Mouse (Mus musculus) brain, embryonic 18.5 days (tissue): ENCODE results near the gene Tomm6.
"Not testable (repeated sequence)": the region's sequence is repeated elsewhere in the genome, so short reads cannot be mapped to it uniquely, and the experiment has no call there.

Experiments used
- DNase-seq: peaks from one replicate; pipeline ENCODE4 v3.0.0-alpha.2; 2012; ENCODE audit warnings: low read depth, low spot score

Gene Tomm6

DNA sequence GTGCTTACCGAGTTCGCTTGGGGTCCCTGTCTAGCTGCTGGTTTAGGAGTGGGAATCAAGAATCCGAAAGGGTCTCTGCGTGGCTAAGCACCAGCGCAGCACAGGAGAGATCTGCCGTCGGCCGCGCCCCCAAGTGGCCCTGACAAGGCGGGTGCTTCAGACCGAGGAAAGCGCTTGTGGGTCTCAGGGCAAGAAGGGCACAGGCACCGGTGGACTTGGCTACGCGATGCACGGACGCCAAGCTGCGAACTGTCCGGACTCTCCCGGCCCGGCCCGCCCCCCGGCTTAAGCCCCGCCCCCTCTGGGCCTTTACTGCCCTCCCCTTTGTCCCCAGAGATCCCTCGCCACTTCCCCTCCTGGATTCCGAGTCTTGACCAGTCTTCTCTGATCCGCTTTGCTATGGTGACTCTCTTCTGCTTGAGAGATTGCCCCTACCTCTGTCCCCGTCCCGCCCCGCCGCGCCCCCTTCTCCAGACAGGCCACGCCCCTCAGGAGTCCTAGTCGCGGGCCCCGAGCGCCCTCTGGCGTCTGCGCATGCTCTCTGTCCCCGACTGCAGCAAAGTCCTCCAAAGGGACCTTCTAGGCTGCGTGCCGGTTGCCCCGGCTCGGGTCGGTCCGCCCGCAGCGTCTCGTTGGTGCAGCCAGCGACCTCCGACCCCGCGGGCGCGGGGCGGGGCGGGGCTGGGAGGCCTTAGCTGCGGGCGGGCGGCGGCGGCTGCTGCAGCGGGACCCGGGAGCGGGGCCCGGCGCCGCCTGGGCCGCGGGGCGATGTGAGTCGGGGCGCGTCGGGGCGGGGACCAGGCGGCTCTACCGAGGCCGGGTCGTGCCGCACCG, 6.5 kb upstream of the Tomm6 start, which contains the start of gene Prickle4:
TSS of gene Prickle4 (minus strand) at position 234 of the 834 bp plus-strand sequence.
- DNase-seq = peak; percentile 81

DNA sequence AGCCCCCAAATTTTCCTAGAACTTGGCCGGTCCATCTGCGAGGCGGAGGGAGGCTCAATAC, 6.1 kb upstream of the Tomm6 start, which contains the start of gene Gm21981:
TSS of gene Gm21981 (minus strand) at position 14 of the 61 bp plus-strand sequence.
- no peak for DNase-seq

DNA sequence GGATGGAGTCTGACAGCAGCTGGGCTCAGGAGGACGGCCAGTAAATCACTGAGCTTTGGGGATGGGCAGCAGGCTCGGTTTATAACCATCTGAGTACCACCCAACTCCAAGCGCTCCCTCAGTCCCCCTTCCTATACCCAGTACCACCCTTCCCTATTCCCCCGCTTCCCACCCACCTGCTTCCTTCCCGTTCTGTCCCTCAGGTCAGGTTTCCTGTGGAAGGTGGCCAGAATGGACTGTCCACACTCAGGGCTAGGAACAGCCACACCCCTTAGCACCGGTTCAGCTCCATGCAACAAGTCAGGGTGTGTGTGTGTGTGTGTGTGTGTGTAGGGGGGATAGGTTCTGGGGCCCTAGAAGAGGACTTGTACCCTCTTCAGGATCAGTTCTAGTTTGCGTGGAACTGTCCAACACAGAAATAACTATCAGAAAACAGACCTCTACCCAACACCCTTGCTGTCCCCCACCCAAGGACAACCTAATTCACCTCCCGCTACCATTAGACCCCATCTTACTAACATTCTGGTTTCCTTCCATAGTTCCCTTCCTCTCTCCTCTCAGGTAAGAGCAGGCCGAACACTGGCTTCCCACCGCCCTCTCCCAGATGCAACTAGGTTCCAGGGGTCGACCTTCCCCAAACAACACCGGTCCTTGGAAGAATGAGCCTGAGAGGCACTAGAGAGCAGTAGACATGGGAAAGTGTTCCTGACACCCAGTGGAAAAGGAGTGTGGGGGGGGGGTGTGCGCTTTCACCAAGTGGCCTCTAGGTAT, 5.7 kb upstream of the Tomm6 start:
- DNase-seq = no peak

DNA sequence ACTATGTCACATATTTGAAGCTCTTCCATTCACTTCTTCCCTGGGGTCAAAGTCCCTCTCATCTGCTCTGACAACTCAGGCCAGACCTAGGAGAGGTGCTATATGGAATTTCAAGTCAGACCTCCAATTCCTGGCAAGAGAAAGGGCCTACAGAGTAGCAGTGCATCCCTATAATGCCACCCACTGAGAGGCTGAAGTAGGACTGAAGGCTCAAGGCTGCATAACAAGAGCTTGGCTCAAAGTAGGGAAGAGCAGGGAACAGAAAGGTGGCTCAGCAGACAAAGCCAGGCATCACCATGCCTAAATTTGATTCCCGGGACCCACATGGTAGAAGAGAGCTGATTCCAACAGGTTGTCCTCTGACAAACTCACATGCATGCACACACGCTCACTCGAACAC, 3.5 kb upstream of the Tomm6 start:
- no peak for DNase-seq

DNA sequence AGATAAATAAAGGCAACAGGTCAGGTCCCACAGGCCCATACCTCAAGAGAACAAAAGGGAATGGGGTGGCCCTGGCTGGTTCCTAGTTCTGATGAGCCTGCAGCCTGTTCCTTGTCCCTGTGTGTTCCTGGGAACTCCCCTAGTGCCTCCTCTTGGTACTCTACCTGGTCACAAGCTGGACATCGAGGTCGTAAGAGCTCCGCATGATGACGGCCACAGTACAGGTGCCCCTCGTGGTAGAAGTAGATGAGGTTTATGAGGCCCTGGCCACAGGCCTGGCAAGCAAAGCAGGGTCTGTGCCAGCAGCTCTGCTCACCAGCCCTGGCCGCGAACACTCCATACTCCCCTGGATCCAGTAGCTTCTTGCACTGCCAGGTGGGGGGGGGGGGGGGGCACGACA, 1.7 kb upstream of the Tomm6 start:
- DNase-seq = no peak

DNA sequence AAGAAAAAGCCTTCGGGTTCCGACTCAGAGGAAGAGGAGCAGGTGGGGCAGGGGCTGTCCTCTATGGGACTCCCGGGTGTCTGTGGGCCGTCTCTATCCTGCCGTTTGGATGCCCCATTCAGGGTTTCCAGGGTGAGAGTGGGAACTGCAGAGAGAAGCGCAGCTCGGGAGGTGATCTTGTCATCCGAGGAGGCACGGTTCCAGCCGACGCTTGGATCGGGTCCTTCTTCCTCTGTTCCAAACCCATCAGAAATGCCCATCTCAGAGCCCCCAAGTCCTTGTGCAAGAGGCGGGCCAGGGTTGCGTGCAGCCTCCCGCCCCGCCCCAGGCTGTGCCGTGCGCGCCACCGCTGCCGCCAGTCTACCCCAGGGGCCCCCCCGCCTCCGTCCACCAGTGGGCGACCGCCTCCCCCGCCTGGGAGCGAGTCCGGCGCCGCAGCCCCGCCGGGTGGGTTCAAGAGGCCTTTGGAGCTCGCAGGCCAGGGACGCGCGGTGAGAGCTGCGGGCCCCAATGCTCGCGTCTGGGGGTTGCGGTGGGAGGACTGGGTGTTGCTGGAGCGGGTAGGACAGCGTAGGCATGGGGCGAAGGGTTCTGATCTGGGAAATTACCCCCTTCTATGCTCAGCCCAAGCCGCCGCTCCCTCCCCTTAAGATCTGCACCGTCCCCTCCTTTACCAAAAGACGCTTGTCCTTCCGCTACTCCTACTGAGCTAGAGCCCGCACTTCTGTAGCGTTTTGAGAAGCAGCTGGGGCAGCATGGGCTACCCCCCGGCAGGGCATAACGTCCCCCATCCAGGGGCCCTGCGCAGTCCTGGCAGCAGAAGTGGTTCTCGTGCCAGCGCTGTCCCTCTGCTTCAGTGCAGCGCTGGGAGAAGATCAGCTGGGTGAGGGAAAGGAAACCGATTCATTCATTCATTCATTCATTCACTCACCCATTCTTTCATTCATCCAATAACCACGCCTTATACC, 706 bp upstream of the Tomm6 start, which contains the start of gene Frs3:
TSS of gene Frs3 (plus strand) at position 423 of the 968 bp plus-strand sequence.
- no peak for DNase-seq

DNA sequence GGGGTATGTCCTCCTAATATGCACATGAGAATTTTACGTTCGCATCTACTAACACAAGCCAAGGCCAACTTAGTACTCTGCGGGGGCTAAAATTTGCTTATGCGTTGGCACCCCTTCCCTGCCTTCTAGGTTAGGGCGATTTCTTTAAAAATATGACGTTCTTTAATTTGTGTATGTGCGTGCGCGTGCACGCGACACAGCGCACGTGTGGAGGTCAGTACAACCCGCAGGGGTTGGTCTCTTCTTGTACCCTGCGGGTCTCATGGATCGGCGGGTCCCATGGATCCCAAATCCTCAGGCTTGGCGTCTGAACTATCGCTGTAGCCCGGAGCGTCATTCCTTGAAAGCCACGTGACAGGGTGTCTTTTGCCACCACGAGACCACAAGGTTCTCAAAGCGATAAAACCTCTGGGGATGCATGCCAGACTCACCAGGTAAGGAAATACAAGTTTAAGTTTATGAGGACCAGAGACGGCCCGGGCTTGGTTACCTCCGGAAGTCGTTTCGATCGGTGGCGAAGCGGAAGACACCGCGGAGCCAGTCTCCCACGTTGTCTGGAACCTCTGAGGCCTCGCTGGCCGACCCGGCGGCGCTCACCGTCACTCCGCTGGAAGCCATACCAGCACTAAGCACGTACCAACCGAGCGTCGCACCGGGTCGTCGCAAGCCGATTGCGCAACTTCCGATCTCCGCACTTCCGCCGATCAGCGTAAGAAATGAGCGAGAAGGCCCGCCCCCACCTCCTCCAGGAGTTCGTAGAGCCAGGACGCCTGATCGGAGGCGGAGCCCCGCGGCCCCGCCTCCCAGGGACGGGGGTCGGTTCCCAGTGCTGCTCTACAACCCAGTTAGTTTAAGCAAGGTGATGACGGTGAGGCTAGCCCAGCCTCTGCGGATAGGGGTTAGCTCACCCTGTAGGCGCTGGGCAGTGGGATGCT, 510 bp downstream of the Tomm6 start:
- peak; percentile 94 for DNase-seq

DNA sequence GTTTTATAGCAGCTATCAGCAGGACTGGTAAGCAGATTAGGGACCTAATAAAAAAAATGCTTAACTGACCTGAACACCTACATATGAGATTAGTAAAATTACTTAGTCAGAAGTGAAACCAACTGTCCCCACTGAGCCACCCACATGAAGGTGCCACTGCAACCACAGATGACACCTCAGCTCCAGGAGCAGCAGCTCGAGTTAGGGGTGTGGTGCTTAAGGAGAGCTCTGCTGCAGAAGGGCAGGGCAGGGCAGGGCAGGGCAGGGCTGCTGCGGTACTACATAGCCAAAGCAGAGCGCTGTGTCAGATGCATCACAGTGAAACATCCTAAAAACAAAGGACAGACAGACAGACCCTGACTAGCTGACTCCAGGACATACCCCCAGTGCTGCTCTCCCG, 5.3 kb downstream of the Tomm6 start:
- DNase-seq = no peak

DNA sequence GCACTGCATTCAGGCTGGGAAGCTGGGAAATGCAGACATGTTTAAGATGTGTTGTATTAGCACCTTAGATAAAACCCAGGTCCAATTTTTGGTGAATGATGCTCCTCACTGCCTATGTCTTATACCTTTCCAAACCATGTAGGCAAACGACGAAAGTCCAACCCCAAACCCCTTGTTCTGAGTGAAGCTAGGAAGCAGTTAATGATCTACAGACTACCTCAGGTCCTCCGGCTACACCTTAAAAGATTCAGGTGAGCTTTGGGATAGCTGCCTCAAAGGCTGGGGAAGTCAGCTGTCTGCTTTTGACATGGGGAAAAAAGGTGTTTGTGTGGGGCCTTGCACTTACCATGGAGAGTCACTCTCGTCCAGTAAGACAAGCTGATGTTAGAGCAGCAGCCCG, 9.5 kb downstream of the Tomm6 start:
- no peak for DNase-seq

DNA sequence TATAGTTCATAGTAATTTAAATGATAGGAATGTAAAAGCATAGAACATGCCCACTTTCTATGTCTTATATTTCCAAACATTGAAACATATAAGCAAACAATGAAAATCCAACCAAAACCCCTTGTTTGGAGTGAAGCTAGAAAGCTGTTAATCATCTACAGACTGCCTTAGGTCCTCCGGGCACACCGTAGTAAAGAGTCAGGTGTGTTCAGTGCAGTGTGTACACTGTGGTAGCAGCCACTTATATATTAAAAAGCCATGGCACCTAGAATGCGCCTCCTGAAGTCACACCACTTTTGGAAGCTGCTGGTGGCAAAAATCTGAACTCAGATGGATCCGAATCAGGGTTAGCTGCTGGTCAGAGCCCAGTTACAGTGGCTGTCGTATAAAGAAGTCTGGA, 9.9 kb downstream of the Tomm6 start:
- DNase-seq = no peak

DNA sequence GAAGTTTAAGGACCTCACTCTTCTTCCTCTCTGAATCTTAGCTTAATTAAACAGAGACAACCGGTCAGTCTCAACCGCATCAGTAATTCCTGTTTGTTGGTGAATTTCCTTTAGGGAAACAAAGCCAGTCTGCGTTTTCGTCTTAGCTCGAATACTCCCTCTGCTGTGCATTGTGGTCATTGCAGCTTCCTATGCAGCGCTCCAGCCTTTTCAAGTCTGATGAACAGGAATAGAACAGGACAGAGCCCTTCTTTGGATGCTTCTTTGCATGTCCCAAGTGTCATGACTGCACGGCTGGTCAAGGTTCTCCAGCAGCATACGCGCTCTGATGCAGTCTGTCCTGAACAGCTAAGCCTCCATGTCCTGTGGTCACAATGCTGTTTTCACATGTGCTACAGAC, 11.6 kb downstream of the Tomm6 start:
- DNase-seq = no peak

DNA sequence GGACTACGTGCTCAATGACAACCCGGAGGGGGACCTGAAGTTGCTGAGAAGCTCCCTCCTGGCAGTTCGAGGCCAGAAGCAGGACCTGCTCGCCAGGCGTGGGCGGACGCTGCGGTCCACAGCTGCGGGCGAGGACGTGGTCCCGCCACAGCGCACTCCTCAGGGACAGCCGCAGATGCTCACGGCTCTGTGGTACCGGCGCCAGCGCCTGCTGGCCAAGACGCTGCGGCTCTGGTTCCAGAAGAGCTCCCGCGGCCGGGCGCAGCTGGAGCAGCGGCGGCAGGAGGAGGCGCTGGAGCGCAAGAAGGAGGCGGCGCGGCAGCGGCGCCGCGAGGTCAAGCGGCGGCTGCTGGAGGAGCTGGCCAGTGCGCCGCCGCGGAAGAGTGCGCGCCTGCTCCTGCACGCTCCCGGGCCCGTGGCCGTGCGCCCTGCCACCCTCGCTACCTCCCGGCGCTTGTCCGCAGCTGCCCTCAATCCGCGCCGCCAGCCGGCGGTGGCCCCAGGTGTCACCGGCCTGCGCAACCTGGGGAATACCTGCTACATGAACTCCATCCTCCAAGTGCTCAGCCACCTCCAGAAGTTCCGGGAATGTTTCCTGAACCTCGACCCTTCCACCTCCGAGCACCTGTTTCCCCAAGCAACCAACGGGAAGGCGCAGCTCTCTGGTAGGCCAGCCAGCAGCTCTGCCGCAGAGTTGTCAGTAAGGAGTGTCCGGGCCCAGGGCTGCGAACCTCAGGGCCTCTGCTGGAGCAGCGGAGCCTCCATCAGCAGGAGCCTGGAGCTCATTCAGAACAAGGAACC, 15.7 kb downstream of the Tomm6 start:
- DNase-seq = no peak

DNA sequence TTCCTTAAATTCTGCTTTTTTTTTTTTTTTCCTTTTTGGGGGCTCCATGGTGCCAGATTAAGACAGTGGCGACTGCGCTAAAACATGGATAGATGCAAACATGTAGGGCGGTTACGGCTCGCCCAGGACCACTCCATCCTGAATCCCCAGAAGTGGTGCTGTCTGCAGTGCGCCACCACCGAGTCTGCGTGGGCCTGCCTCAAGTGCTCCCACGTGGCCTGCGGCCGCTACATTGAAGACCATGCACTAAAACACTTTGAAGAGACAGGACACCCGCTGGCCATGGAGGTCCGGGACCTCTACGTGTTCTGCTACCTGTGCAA, 16.2 kb downstream of the Tomm6 start:
- no peak for DNase-seq

DNA sequence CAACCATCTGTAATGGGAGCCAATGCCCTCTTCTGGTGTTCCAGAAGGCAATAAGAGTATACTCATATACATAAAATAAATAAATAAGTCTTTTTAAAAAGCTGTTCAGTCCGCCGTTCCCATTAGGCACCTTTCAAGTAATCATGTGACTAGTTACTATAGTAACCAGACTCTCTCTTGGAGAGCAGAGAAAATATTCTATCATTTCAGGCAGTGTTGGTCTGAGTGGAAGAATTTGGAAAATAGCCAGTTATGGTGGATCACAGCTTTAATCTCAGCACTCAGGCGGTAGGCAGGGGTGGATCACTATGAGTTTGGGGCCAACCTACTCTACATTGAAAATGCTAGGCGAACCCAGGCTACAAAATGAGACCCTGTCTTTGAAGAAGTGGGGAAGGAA, 19.0 kb downstream of the Tomm6 start:
- DNase-seq = no peak

DNA sequence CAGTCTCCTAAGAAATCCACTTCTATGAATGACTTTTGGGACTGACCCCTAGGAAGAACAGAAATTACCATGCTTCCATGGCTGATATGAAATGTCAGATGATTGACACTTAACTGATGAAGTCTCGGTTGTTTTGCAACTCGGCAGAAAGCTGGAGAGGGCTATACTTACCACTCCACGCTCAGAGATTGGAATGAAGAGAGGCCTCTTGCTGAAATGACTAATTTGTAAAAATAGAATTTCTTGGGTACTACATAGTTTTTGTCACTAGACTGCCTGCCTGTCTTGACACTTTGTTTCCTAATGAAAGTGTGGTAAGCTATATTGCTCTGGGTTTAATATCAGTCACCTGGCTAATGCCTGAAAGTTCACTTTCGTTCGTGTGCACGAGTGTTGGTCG, 23.7 kb downstream of the Tomm6 start:
- DNase-seq = no peak

DNA sequence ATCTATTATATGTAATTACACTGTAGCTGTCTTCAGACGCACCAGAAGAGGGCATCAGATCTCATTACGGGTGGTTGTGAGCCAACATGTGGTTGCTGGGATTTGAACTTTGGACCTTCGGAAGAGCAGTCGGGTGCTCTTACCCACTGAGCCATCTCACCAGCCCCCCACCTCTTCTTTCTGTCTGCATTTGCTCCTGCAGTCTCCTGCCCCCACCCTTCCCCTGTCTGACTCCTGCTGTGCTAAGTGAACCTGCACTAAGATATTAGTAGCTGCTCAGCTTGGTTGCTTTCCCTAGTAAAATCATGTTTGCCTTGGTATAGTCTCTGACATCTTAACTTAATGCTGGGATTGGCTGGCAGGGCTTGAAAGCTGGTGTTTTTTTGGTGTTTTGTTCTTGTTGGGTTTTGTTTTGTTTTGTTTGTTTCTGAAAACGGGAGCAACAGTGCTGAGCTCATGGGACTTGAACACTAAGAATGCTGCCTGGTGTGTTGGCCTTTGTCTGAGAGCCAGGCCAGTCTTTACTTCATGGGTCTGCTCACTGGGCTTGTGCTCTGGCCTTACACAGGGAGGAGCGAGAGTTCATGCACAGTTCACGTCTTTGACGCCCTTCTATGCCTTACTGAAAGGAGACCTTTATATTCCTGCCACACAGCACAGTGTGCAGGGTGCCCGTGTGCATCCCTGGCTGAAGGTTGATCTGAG, 25.0 kb downstream of the Tomm6 start:
- no peak for DNase-seq

DNA sequence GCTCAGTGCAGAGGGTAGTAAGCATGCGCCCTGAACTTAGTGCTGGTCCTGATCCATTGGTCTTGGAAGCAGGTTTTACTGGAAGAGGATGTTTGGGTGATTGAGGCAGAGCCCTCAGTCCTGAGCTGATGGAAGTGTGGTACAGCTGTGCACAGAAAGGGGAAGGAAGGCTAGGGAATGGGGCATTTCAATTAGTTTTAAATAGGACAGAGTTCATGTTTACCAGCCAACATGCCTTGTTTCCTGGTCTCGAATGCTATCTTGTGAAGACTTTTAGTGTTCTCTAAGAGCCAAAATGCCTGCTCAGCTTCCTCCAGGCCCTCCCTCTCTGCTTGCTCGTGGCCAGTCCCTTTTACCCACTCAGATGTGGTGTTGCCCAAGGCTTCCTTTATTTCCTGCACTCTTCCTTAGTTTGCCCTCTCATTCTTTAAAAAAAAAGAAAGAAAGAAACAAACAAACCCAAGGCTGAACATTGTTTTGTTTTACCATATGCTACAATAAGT, 29.4 kb downstream of the Tomm6 start:
- DNase-seq = no peak

DNA sequence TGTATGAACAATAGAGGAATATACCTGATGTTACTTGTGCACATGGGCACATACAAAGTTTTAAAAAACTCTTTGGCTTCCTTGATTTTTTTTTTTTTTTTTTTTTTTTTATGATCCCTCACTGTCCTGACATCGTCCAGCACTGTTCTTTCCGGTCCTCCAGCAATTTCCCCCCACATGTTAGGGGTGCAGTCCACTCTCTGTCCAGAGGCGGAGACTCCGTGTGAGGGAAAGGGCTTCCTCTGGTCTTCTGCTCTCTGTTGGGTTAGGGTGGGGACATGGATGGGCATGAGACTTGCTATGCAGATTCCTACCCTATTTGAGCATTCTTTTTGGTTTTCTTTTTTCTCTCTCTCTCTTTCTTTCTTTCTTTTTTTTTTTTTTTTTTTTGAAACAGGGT, 30.3 kb downstream of the Tomm6 start:
- DNase-seq = no peak

DNA sequence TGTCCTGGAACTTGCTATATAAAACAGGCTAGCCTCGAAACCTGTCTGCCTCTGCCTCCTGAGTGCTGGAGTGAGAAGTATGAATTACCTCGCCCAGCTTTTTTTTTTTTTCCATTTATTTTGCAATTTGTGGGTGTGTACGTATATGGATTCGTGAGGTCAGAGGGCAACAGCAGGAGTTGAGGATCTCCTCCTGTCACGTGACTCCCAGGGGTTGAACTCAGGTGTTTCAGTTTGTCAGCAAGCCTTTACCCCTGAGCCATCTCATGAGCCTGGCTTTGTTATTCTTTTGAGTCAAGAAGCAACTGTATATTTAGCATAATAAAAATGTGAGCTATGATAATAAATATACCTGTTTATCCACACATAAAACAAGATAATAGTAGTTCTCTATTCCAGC, 32.5 kb downstream of the Tomm6 start:
- DNase-seq = no peak

DNA sequence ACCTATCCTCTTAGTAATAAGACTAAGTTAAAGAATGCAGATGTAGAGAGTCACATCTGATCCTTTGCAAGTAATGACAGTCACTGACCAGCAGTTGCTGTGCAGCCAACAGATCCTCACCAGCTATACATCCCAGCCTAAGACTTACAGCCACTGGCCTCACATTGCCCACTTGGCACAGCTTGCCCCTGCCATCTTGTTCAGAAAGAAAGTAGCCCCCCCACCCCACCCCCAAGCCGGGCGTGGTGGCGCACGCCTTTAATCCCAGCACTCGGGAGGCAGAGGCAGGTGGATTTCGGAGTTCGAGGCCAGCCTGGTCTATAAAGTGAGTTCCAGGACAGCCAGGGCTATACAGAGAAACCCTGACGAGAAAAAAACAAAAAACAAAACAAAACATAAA, 33.8 kb downstream of the Tomm6 start:
- not testable (repeated sequence) for DNase-seq
